Mouse (Mus musculus) spleen, postnatal 10 days (tissue): ENCODE measurements around the gene Slc22a14.
A peak's percentile ranks its signal among the peaks of the same experiment; 100 is the strongest.
"Not testable (repeated sequence)": the region's sequence is repeated elsewhere in the genome, so short reads cannot be mapped to it uniquely, and the experiment has no call there.

Experiments
- DNase-seq, 2 experiments: peaks; one replicate each; pipeline ENCODE4 v3.0.0; 2021 to 2022; ENCODE audit warnings: low spot score in 2 of 2

Gene Slc22a14

GRCm38 (mm10) chr9:119365284-119365683, at the start of gene Slc22a14:
TSS of gene Slc22a14 (minus strand) at chr9:119365553.
- DNase-seq = no peak

GRCm38 (mm10) chr9:119409864-119410263, 44.5 kb upstream of the Slc22a14 start:
- DNase-seq = no peak

GRCm38 (mm10) chr9:119408898-119409664, 43.7 kb upstream of the Slc22a14 start:
- no peak for DNase-seq

- DNase-seq = no peak
Measured at GRCm38 (mm10) chr9:119407884-119408283, 42.5 kb upstream of the Slc22a14 start.

- DNase-seq = no peak
Measured at GRCm38 (mm10) chr9:119404090-119404489, 38.7 kb upstream of the Slc22a14 start.

GRCm38 (mm10) chr9:119403236-119403641, 37.9 kb upstream of the Slc22a14 start:
- no peak for DNase-seq

GRCm38 (mm10) chr9:119402253-119403235, 37.2 kb upstream of the Slc22a14 start:
- DNase-seq = peak; percentile 20 to 29

GRCm38 (mm10) chr9:119401801-119402214, 36.5 kb upstream of the Slc22a14 start, which contains the start of gene Acvr2b:
TSS of gene Acvr2b (plus strand) at chr9:119402118.
- peak; percentile 29 to 86 for DNase-seq

- no peak for DNase-seq
Measured at GRCm38 (mm10) chr9:119401351-119401750, 36.0 kb upstream of the Slc22a14 start.

GRCm38 (mm10) chr9:119394808-119395207, 29.5 kb upstream of the Slc22a14 start:
- DNase-seq = no peak

GRCm38 (mm10) chr9:119390214-119390613, 24.9 kb upstream of the Slc22a14 start:
- DNase-seq = no peak

GRCm38 (mm10) chr9:119388956-119389355, 23.6 kb upstream of the Slc22a14 start:
- DNase-seq = peak in 1 of 2 experiments; percentile 31

GRCm38 (mm10) chr9:119382603-119383002, 17.2 kb upstream of the Slc22a14 start:
- DNase-seq = no peak

- DNase-seq = no peak
Measured at GRCm38 (mm10) chr9:119378231-119378630, 12.9 kb upstream of the Slc22a14 start.

GRCm38 (mm10) chr9:119375556-119375955, 10.2 kb upstream of the Slc22a14 start:
- DNase-seq = no peak

GRCm38 (mm10) chr9:119375008-119375407, 9.7 kb upstream of the Slc22a14 start:
- DNase-seq = no peak

- no peak for DNase-seq
Measured at GRCm38 (mm10) chr9:119371251-119371650, 5.9 kb upstream of the Slc22a14 start.

GRCm38 (mm10) chr9:119370770-119371169, 5.4 kb upstream of the Slc22a14 start:
- not testable (repeated sequence) for DNase-seq

GRCm38 (mm10) chr9:119368367-119368766, 3.0 kb upstream of the Slc22a14 start:
- no peak for DNase-seq

- DNase-seq = no peak
Measured at GRCm38 (mm10) chr9:119363229-119363628, 2.1 kb downstream of the Slc22a14 start.

- DNase-seq = no peak
Measured at GRCm38 (mm10) chr9:119361416-119361815, 3.9 kb downstream of the Slc22a14 start.

- no peak for DNase-seq
Measured at GRCm38 (mm10) chr9:119358058-119358429, 7.3 kb downstream of the Slc22a14 start.
